Mouse (Mus musculus): ENCODE measurements around the gene Med27.

DNA sequence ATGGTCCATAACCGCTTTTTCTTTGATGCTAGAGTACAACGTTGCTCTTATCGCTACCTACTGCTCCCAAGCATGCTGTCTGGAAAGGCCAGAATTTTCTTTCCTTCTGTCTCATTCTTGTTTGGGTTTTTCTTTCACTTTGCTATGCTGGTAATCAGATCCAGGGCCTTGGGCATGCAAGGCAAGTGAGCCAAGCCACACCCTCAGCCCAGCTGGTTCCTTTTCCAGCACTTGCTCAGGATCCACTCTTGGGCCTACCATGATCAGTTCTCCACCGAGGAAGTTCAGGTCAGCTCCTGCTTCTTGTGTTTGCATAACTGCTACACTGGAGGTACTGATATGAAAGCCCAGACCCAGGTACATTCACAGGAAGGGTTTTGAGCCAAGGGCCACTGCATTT, 44.5 kb downstream of the Med27 start:
- TF ChIP-seq CTCF (IDR thresholded peaks at IDR 0.05; ENCODE audit: low read depth) (no peak), EP300 (IDR thresholded peaks at IDR 0.05; ENCODE audit: low read depth) (no peak)
